Mouse (Mus musculus) CH12.LX (cell line): ENCODE data around the gene Micall2. TPM values are rescaled to one million over a fixed set of nuclear protein-coding genes. Genes with fewer than 3 reads are reported as not detected.
A peak's percentile ranks its signal among the peaks of the same experiment; 100 is the strongest.

Experiments used
- DNase-seq: peaks from one replicate; pipeline ENCODE4 v3.0.0-alpha.2; 2013; ENCODE audit errors: extremely low read depth
- H3K27ac ChIP-seq: 2 replicates; pipeline ENCODE4 v1.5.1; 2012; ENCODE audit warnings: low read depth, mild to moderate bottlenecking, control low read depth, moderate library complexity; ENCODE audit not compliant: insufficient read depth
- H3K27me3 ChIP-seq: replicated peaks from 2 replicates; pipeline ENCODE3; 2012; ENCODE audit warnings: inconsistent platforms
- H3K36me3 ChIP-seq, 2 experiments: replicated peaks in 1 of 2; 2 replicates each; pipeline versions ENCODE3 to v1.6.1; 2012; ENCODE audit warnings: inconsistent platforms in 1 of 2, low read length in 1 of 2, mild to moderate bottlenecking in 1 of 2, mixed read lengths in 1 of 2, moderate library complexity in 1 of 2; ENCODE audit not compliant: control insufficient read depth in 1 of 2, insufficient read depth in 1 of 2
- H3K4me1 ChIP-seq, 2 experiments: 2 replicates each; pipeline ENCODE4 v1.6.1; 2012; ENCODE audit warnings: inconsistent platforms in 1 of 2, moderate library complexity in 1 of 2; ENCODE audit not compliant: insufficient read depth in 2 of 2, control insufficient read depth in 1 of 2
- H3K4me2 ChIP-seq: 2 replicates; pipeline ENCODE4 v1.6.1; 2012; ENCODE audit warnings: low read depth, mild to moderate bottlenecking, control low read depth; ENCODE audit not compliant: poor library complexity, insufficient read depth, severe bottlenecking
- H3K4me3 ChIP-seq, 3 experiments: fragments of 150-350 bp in 1 of 3; sonication (generic) in 1 of 3; replicated peaks in 1 of 3; 2 replicates each; pipeline versions ENCODE3 to v1.5.1; 2011 to 2012; ENCODE audit warnings: low read depth in 2 of 3, low read length in 2 of 3, mild to moderate bottlenecking in 2 of 3, moderate library complexity in 2 of 3, control low read depth in 1 of 3, improper control_type of control experiment in 1 of 3, inconsistent platforms in 1 of 3, mixed read lengths in 1 of 3; ENCODE audit not compliant: poor library complexity in 1 of 3
- H3K79me2 ChIP-seq: replicated peaks from 2 replicates; pipeline ENCODE4 v1.6.1; 2012; ENCODE audit warnings: mild to moderate bottlenecking, moderate library complexity; ENCODE audit not compliant: control insufficient read depth, poor library complexity, insufficient read depth, severe bottlenecking; ENCODE audit errors: extremely low read depth
- H3K9ac ChIP-seq: 2 replicates; pipeline ENCODE4 v1.6.1; 2012; ENCODE audit warnings: low read depth, mild to moderate bottlenecking, control low read depth, moderate library complexity; ENCODE audit not compliant: insufficient read depth
- H3K9me3 ChIP-seq: replicated peaks from 2 replicates; pipeline ENCODE3; 2012; ENCODE audit warnings: low read length, inconsistent platforms, mixed read lengths
- BHLHE40 ChIP-seq: IDR thresholded peaks from 2 replicates; pipeline ENCODE4 v1.6.1; 2011; ENCODE audit warnings: mild to moderate bottlenecking, low read depth, low read length, improper control_type of control experiment
- CHD1 ChIP-seq: IDR thresholded peaks from 2 replicates; pipeline ENCODE4 v1.6.1; 2012; ENCODE audit warnings: low read depth, low read length, improper control_type of control experiment, inconsistent platforms
- CTCF ChIP-seq, 2 experiments: IDR thresholded peaks in 1 of 2; conservative IDR thresholded peaks in 1 of 2; 2 replicates each; pipeline ENCODE4 v1.5.1; 2011 to 2012; ENCODE audit warnings: low read depth in 2 of 2, low read length in 2 of 2, improper control_type of control experiment in 1 of 2, inconsistent platforms in 1 of 2, mild to moderate bottlenecking in 1 of 2, moderate library complexity in 1 of 2
- E2F4 ChIP-seq: IDR thresholded peaks from 2 replicates; pipeline ENCODE4 v1.6.1; 2011; ENCODE audit warnings: low read depth, low read length, improper control_type of control experiment; ENCODE audit not compliant: insufficient replicate concordance
- ELF1 ChIP-seq: IDR thresholded peaks from 2 replicates; pipeline ENCODE4 v1.6.1; 2014; ENCODE audit warnings: low read depth, mild to moderate bottlenecking, inconsistent platforms, low read length, improper control_type of control experiment
- HCFC1 ChIP-seq: IDR thresholded peaks from 2 replicates; pipeline ENCODE4 v1.6.1; 2012; ENCODE audit warnings: low read depth, mild to moderate bottlenecking, inconsistent platforms, low read length, improper control_type of control experiment
- JUN ChIP-seq: IDR thresholded peaks from 2 replicates; pipeline ENCODE4 v1.6.1; 2011; ENCODE audit warnings: low read depth, mild to moderate bottlenecking, low read length, improper control_type of control experiment, moderate library complexity; ENCODE audit not compliant: insufficient read depth
- MAFK ChIP-seq: IDR thresholded peaks from 2 replicates; pipeline ENCODE4 v1.6.1; 2011; ENCODE audit warnings: low read length, improper control_type of control experiment; ENCODE audit not compliant: insufficient replicate concordance
- MAX ChIP-seq: IDR thresholded peaks from 2 replicates; pipeline ENCODE4 v1.6.1; 2011; ENCODE audit warnings: low read length, improper control_type of control experiment
- MAZ ChIP-seq: IDR thresholded peaks from 2 replicates; pipeline ENCODE4 v1.6.1; 2012; ENCODE audit warnings: low read depth, mild to moderate bottlenecking, inconsistent platforms, low read length, improper control_type of control experiment, moderate library complexity
- MXI1 ChIP-seq: IDR thresholded peaks from 2 replicates; pipeline ENCODE4 v1.6.1; 2011; ENCODE audit warnings: mild to moderate bottlenecking, low read depth, low read length, improper control_type of control experiment
- NELFE ChIP-seq: IDR thresholded peaks from 2 replicates; pipeline ENCODE4 v1.6.1; 2011; ENCODE audit warnings: low read depth, low read length, improper control_type of control experiment
- NRF1 ChIP-seq: IDR thresholded peaks from 2 replicates; pipeline ENCODE4 v1.6.1; 2014; ENCODE audit warnings: low read depth, mild to moderate bottlenecking, inconsistent platforms, low read length, improper control_type of control experiment, moderate library complexity
- RAD21 ChIP-seq: IDR thresholded peaks from 2 replicates; pipeline ENCODE4 v1.6.1; 2011; ENCODE audit warnings: low read depth, mild to moderate bottlenecking, low read length, improper control_type of control experiment, moderate library complexity
- TCF12 ChIP-seq: IDR thresholded peaks from 2 replicates; pipeline ENCODE4 v1.6.1; 2014; ENCODE audit warnings: low read depth, mild to moderate bottlenecking, inconsistent platforms, low read length, improper control_type of control experiment
- USF1 ChIP-seq: IDR thresholded peaks from 2 replicates; pipeline ENCODE4 v1.6.1; 2014; ENCODE audit warnings: low read depth, mild to moderate bottlenecking, inconsistent platforms, low read length, improper control_type of control experiment
- USF2 ChIP-seq: conservative IDR thresholded peaks from 2 replicates; pipeline ENCODE4 v1.6.1; 2011; ENCODE audit warnings: low read depth, low read length, improper control_type of control experiment
- ZKSCAN1 ChIP-seq: IDR thresholded peaks from 2 replicates; pipeline ENCODE4 v1.6.1; 2012; ENCODE audit warnings: low read depth, inconsistent platforms, low read length, improper control_type of control experiment, borderline replicate concordance
- ZNF384 ChIP-seq: IDR thresholded peaks from 2 replicates; pipeline ENCODE4 v1.6.1; 2012; ENCODE audit warnings: low read depth, low read length, improper control_type of control experiment, inconsistent platforms
- dilution Hi-C: fragments of 300-500 bp; cut with MboI; formaldehyde crosslinking; loops from 2 replicates; pipeline ENCODE4 v1.14.3; 2020; ENCODE audit warnings: low sequenced_read_pairs; ENCODE audit not compliant: extremely low pct_unique_long_range_greater_than_20kb, extremely low pct_ligation_motif_present
- in situ Hi-C: fragments of 300-500 bp; cut with MboI; formaldehyde crosslinking; loops from 3 replicates; pipeline ENCODE4 v1.14.3; 2019; ENCODE audit warnings: low sequenced_read_pairs, low pct_ligation_motif_present, low pct_unique_long_range_greater_than_20kb, mixed read lengths
- polyA plus RNA-seq: library from polyadenylated mRNA; unstranded; fragments of >175 nt; gene quantifications from 2 replicates; pipeline ENCODE4 v1.2.1, GENCODE M21; 2012; ENCODE audit warnings: low read depth; ENCODE audit not compliant: insufficient read length
- total RNA-seq, 2 experiments: library from RNA; depleted of rRNA; stranded (reverse); fragments of 300-350 nt in 1 of 2; fragments of >200 nt in 1 of 2; gene quantifications; 2 replicates each; pipeline ENCODE4 v1.2.3; 2012 to 2014

Micall2 gene
- total and polyA plus RNA-seq, 3 experiments = 1.3 to 3.0 (median 1.7) TPM

DNA sequence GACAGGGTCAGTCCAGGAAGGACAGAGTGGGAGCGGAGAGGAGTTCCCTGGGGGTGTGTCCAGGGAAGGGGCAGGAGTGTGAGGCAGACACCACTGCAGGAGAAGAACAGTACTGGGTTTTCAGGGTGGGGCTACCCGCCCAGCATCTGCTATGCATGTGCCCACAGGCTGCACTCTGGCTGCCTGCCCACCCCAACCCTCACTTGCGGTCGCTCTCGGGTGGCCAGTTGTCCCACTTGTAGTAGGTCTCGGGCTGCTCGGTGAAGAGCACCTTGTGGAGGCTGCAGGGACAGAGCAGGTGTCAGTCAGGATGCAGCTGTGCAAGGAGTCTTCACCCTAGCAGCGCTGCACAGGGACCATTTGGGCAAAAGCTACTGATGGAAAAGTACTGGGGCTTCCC is 32.1 kb upstream of the Micall2 start:
- dilution Hi-C loops (no loop called here), in situ Hi-C loops (no loop called here)
- Histone ChIP-seq H3K36me3 (peaks cover 93 to 97% of the 10 kb centered on the region in 2 experiments), H3K27me3 (no peaks in the 10 kb centered on the region), H3K4me3 (no peak overlapping the region), H3K9me3 (no peaks in the 10 kb centered on the region), H3K27ac (no peak overlapping the region), H3K9ac (no peak overlapping the region), H3K4me2 (no peak overlapping the region), H3K79me2 (no peaks in the 10 kb centered on the region), H3K4me1 (no peaks in the 10 kb centered on the region)
- no peak for DNase-seq
- TF ChIP-seq NELFE (no peak), HCFC1 (no peak), ELF1 (no peak), CTCF (conservative IDR thresholded peaks at IDR 0.05 in 1 of 2, IDR thresholded peaks at IDR 0.05 in 1 of 2; ENCODE audit: low read depth in 2 of 2, low read length in 2 of 2) (no peak), RAD21 (no peak), ZNF384 (no peak), MAFK (no peak), E2F4 (no peak), USF1 (no peak), MAZ (no peak), ZKSCAN1 (no peak), TCF12 (no peak), NRF1 (no peak), BHLHE40 (no peak), USF2 (no peak), CHD1 (no peak), JUN (no peak), MXI1 (no peak), MAX (no peak)

- TF ChIP-seq CTCF (conservative IDR thresholded peaks at IDR 0.05 in 1 of 2, IDR thresholded peaks at IDR 0.05 in 1 of 2; ENCODE audit: low read depth in 2 of 2, low read length in 2 of 2) = peak; percentile 61 to 76
- no peak for TF ChIP-seq NELFE
- TF ChIP-seq, all 38 proteins: peak for 1
- dilution Hi-C loops = no loop called here
- Histone ChIP-seq H3K9ac (no peak overlapping the region), H3K36me3 (peaks cover 95 to 99% of the 10 kb centered on the region in 2 experiments), H3K27ac (no peak overlapping the region), H3K9me3 (no peaks in the 10 kb centered on the region), H3K4me1 (no peaks in the 10 kb centered on the region), H3K27me3 (no peaks in the 10 kb centered on the region), H3K79me2 (no peaks in the 10 kb centered on the region), H3K4me3 (no peak overlapping the region), H3K4me2 (no peak overlapping the region)
- in situ Hi-C loops = no loop called here
- DNase-seq = peak; percentile 40
These were observed 28.2 kb upstream of the Micall2 start for GRCm38 (mm10) chr5:139764296-139764695.
